Mouse (Mus musculus) brain, adult 2 months (tissue): ENCODE results near the gene Steap2.
"Not testable (repeated sequence)": the region's sequence is repeated elsewhere in the genome, so short reads cannot be mapped to it uniquely, and the experiment has no call there.

Experiments used
- DNase-seq: peaks from one replicate; pipeline ENCODE4 v3.0.0; 2011; ENCODE audit warnings: low read depth, low spot score

Steap2 gene

GRCm38 (mm10) chr5:5693956-5694653 is at the start of gene Steap2:
Gene Steap2, minus strand, starts transcription at chr5:5694578.
- peak; percentile 68 for DNase-seq

DNA sequence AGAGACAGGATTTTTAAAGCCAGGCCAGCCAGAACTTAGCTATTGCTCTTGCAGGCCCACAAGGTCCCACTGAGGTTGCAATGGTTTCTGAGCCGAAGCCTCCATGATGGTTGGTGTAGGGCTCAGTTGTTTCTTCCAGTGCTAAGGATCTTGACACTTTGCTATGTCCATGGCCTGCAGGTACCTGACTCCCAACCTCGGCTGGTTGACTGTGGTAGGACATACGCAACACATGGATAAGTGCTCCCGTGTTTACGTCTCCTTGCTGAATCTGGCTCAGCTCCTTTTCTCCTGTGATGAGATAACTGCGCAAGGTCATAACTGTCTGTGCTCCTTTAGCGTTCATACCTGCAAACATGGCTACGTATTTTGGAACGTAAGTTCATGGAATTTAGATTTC is 40.1 kb upstream of the Steap2 start:
- no peak for DNase-seq

- no peak for DNase-seq
Measured at GRCm38 (mm10) chr5:5732858-5733257, 38.5 kb upstream of the Steap2 start.

- no peak for DNase-seq
Measured at GRCm38 (mm10) chr5:5732208-5732607, 37.8 kb upstream of the Steap2 start.

DNA sequence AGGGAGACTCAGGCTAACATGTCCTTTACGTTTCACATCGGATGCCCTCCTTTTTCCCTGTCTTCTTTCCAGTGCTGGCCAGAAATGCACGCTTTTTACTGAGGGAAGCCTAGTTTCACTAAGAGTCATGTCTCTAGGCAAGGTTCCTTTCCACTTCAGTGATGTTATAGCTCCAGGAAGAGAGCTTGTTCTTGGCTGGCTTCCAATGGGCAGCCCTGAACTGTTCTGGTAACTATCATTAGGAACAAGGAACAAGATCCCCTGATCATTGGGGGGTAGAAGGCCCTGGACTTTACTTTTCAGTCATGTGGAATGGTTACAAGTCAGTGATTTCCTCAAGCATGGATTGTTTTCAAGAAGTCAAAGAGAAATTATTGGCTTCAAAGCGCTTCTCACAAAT is 35.5 kb upstream of the Steap2 start:
- DNase-seq = peak; percentile 4

DNA sequence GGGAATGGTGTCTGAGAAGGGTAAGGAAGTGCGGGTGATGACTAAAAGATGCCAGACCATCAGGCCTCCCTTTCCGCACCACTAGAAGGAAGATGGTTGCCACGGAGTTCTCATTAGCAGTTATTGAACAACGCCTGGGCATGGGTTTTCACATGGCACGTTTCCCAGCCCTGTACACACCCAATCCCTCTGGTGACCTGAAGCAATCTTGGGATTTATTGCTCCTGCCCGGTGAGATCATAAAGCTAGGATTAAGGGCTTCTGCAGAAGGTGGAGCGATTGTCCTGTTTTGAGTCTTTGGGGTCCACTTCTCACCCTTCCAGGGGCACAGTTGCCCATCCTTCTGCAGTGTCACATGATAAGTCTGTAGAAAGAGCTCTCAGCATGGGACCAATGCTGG is 27.8 kb upstream of the Steap2 start:
- no peak for DNase-seq

DNA sequence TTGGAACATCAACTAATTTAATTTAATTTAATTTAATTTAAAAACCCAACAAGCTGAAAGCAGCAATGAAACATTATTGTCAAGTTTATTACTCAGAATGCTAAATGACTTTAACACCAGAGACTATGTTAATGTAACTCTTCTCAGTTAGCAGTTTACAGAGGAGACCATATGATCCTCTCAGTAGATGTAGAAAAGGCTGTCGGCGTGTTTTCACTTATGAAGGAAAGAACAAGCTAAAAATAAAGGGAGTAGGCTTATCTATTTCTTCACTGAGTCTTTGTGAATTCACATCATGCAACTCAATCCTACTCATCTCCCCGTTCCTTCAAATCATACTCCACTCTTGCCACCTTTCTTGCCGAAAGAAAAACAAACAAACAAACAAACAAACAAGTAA is 16.7 kb upstream of the Steap2 start:
- DNase-seq = peak; percentile 48

DNA sequence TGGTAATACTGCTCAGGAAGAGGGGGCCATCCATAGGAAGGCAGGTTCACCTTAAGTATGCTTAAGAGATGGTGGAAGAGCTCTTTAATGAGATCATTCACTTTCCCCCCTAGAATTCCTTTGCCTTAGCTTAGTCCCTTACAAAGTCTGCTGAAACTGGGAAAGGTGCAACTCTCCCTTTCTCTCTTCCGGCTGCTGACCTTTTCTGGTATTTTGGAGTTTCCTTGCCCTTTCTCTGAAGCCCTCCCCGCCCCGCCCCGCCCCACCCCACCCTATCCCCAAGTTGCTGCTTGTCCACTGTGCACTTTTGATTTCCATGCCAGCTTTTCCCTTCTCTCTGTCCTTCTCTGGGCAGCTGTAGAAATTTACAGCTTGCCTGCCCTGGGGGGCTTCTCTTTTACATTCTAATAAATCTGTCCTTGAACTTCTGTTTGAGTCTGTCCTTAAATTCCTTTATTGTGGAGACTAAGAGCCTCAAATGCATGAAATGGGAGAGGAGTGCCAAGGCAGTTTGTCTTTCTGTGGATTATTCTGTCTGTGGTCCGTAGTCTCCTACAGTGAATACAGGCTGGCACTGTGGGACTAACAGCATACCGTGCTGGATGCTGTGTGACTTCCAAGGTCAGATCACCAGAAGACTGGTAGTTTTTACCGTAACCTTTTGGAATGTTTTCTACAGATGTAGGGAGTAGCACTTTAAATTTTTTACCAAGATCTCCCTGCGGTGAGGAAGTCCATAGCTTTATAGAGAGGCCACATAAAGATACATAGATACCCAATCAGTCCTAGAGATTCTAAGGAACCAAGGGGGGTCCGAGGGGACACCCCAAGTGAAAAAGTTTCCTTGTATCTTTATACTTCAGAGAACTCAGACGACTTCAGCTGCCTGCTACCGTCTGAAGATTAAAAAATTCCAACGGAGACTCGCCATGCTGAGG is 13.2 kb upstream of the Steap2 start:
- no peak for DNase-seq

DNA sequence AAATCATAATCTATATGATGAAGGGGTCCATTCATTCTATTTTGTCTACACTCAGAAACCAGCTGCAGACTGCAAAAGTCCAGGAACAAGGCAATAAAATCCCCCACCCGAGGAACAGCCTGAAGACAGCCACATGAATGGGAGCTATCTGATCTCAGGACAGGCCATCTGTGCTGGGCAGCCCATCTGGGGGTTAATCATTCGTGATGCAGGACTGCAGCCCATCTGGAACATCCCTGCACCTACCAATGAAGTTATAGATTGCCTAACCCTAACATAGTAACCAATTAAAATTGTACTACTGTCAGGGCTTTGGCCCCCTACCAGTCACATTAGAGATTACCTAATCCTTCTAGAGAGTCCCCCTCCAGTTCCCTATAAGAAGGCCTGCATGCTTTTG is 10.6 kb upstream of the Steap2 start:
- no peak for DNase-seq

DNA sequence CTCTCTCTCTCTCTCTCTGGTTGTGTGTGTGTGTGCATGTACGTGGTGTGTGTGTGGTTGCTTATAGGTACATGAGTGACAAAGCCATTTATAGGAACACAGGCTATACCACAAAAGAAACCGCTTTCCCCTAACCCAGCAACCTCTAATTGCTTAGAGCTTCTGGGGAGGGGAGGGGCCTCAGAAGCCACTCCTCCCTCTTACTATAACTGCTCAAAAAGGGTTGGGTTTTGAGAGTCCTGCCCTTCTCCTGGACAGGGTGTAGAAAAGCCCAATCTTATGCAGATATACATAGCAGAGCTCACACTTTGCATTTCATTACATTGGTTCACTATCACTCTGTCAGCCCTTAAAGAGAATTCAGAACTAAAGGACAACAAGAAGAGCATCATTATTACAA is 6.0 kb upstream of the Steap2 start:
- no peak for DNase-seq

DNA sequence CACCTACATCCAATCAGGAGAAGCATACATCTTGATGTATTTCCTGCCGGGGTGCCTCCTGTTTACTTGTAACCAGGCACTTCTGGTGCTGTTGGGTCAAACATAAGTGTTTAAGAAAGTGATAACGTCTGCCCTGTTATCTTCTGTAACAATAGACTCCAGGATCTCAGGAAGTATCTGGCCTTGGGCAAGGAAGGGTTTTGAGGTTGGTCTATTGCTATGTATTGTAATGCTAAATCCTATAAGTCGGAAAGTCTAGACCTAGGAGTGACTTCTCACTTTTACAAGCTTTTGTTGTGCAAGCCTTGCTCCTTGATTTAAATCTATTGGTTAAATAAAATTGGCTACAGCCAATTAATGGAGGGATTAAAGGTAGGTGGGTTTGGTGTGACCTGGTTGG is 4.5 kb upstream of the Steap2 start:
- DNase-seq = no peak

DNA sequence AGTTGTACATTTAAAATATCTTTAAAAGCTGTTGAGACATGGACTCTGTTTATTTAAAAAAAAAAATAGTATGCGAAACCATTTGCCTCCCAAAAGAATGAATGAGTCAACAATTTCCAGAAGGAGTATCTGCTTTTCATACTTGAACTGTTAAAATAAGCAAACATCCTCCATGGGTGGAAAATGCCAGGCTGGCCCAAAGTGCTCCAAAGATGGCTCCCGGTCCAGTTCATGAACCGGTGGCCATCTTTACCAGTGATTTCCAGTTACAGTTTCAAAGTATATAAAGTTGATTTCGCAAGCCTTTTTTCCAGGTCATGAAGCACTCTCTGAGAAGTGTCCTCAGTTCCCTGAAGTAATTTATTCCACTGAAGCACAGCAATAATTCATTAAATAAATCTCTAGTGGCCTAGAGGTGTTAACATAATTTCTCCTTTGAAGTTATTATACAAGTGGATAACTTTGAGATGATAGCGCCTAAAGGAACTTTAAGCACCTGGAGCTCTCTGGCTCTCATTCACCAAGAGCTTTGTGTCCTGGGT is 1.1 kb upstream of the Steap2 start:
- no peak for DNase-seq

DNA sequence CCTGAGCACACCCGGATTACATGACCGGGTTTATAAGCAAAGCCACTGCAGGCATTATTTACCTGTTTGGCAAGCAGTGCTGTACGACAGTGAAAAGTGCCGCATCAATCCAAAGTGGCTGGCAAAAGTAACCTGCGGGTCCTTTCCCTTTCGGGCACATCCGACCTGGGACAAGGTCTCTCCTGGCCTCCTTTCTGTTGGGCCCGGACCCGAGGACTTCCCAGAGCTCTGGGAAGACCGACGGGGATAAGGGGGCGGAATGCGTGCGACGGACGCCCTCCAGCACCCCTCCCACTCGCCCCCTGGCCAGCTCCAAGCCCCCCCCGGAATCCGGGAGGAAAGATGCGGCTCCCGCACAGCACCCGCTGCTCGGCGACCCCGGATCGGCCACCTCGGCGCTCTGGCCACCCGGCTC is 830 bp downstream of the Steap2 start:
- DNase-seq = peak; percentile 31

DNA sequence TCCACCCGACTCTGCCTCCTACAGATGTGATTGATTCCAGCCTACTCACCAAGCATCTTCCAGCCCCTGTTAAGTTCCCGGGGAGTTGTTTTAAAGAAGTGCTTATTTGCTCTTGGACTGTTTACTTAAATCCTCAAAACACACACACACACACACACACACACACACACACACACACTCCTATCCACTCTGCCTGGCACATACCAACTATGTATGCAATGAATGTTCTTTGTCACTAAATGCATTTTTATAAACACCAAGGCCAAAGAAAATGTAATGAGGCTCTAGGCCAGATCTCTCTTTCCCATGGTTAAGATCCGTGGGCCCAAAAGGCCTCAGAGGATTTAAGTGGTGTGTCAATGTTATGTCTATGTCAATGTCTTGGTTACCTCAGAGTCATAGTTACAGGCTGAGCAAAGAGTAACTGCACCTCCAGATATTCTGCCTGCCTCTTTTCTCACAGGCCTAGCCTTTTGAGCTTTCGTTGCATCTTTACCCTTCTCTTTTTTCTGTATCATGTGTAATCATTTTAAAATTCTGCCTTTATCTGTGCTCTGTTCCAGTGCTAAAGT is 2.1 kb downstream of the Steap2 start:
- no peak for DNase-seq

DNA sequence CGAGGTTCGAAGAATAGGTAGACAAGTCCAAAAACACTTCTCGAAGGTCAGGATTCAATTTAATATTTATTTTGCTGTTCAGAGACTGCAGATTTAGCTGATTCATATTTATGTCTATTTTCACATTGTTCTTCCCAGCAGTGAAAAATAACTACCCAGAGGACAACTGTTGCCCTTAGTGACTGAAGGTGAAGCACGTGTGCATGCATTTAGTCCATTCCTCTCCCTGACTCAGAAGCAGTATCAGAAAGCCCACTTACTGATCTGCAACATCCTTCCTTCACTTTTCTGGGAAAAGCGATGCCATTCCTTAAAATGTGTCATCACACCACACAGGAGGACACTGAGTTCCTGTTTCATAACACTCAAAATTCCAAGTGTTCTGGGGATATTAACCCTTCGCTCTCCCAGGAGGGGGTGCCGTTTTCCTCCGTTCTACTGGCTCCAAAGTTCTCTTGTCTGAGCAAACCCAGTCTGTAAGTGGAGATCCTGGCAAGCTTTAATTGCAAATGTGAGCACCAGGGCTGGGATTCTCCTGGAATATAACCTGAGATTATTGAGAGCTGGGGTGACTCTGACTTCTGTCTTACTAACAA is 5.3 kb downstream of the Steap2 start:
- DNase-seq = no peak

- no peak for DNase-seq
Measured at GRCm38 (mm10) chr5:5688228-5688627, 6.2 kb downstream of the Steap2 start.

GRCm38 (mm10) chr5:5686973-5687372 is 7.4 kb downstream of the Steap2 start:
- DNase-seq = no peak

GRCm38 (mm10) chr5:5684946-5685345 is 9.4 kb downstream of the Steap2 start:
- not testable (repeated sequence) for DNase-seq

GRCm38 (mm10) chr5:5683292-5683691 is 11.1 kb downstream of the Steap2 start:
- no peak for DNase-seq

DNA sequence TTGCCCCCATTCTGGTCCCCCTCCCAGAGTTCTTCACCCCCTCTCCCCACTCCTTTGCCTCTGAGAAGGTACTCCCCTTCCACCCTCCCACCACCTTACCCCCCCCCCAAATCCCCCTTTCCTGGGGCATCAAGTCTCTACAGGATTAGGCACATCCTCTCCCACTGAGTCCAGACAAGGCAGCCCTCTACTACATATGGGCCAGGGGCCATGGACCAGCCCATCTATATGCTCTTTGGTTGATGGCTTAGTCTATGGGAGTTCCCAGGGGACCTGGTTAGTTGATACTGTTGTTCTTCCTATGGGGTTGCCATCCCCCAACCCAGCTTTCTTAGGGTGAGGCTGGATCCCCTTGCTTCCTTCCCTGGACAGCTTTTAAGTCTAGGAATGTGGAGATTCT is 14.9 kb downstream of the Steap2 start:
- no peak for DNase-seq

DNA sequence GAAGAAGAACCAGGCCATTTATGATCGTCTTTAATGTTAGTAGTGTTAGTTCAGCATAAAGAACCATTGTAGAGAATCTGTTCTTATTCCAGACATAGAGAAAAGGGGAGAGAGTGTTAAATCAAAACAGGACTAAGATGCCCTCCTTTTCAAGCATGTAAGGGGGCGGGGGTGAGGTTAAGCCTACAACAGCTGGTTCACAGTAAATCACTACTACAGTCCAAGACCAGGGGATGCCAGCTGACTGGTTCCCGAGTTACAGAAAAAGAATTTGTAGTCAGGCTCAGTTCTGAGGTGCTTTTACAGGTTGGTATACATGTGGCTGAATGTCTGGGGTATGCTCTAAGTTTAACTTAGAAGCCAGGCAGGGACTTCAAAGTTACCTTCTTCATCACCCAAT is 18.3 kb downstream of the Steap2 start:
- no peak for DNase-seq

DNA sequence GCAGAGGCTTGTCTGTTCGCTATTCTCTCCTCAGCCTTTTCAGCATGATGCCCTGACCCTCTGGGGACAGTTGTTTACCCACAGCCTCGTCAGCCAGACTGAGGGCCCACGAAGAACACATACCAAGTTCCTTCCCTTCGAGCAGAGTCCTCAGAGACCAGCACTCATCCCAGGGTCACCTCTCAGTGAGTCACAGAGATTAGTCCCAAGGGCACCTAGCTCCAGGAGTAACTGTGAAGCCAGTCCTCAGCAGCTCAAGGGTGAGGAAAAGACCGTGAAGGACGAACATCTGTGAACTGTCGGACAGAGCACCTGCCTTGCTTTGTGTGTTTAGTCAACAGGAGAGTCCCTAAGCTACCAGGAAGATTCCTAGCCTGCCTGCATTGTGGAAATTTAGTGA is 25.5 kb downstream of the Steap2 start:
- DNase-seq = no peak
